Mouse (Mus musculus) CH12F3 (cell line): ENCODE measurements around the gene Cfap61.

ENCODE experiments used
- in situ Hi-C: fragments of 300-500 bp; cut with MboI; formaldehyde crosslinking; loops from 2 replicates; pipeline ENCODE4 v1.14.3; 2020; ENCODE audit warnings: low sequenced_read_pairs

The Cfap61 gene

GRCm38 (mm10) chr2:146130514-146130913, 195.9 kb downstream of the Cfap61 start:
- in situ Hi-C loops = no loop called here

GRCm38 (mm10) chr2:146134275-146134674, 199.7 kb downstream of the Cfap61 start:
- in situ Hi-C loops = no loop called here

- in situ Hi-C loops = no loop called here
These were observed 206.1 kb downstream of the Cfap61 start for GRCm38 (mm10) chr2:146140711-146141110.

GRCm38 (mm10) chr2:146147306-146147705, 212.7 kb downstream of the Cfap61 start:
- in situ Hi-C loops = no loop called here

GRCm38 (mm10) chr2:146147801-146148200, 213.2 kb downstream of the Cfap61 start:
- in situ Hi-C loops = no loop called here

GRCm38 (mm10) chr2:146149206-146149974, 214.8 kb downstream of the Cfap61 start:
- in situ Hi-C loops = no loop called here

- in situ Hi-C loops = no loop called here
These were observed 233.6 kb downstream of the Cfap61 start for GRCm38 (mm10) chr2:146168017-146168803.

GRCm38 (mm10) chr2:146169492-146169891, 234.9 kb downstream of the Cfap61 start:
- in situ Hi-C loops = no loop called here

- in situ Hi-C loops = no loop called here
These were observed 237.5 kb downstream of the Cfap61 start for GRCm38 (mm10) chr2:146172106-146172505.

- in situ Hi-C loops = no loop called here
These were observed 239.6 kb downstream of the Cfap61 start for GRCm38 (mm10) chr2:146174173-146174572.

GRCm38 (mm10) chr2:146178718-146179117, 244.1 kb downstream of the Cfap61 start:
- in situ Hi-C loops = no loop called here

- in situ Hi-C loops = no loop called here
These were observed 249.5 kb downstream of the Cfap61 start for GRCm38 (mm10) chr2:146183830-146184793.

GRCm38 (mm10) chr2:146196126-146196525, 261.5 kb downstream of the Cfap61 start:
- in situ Hi-C loops = no loop called here

- in situ Hi-C loops = no loop called here
These were observed 263.4 kb downstream of the Cfap61 start for GRCm38 (mm10) chr2:146197947-146198346.

GRCm38 (mm10) chr2:146210968-146211367, 276.4 kb downstream of the Cfap61 start:
- in situ Hi-C loops = no loop called here

- in situ Hi-C loops = no loop called here
These were observed 280.1 kb downstream of the Cfap61 start for GRCm38 (mm10) chr2:146214715-146215114.

- in situ Hi-C loops = no loop called here
These were observed 281.8 kb downstream of the Cfap61 start for GRCm38 (mm10) chr2:146216111-146217064.

GRCm38 (mm10) chr2:146217227-146217980, 282.8 kb downstream of the Cfap61 start:
- in situ Hi-C loops = no loop called here

GRCm38 (mm10) chr2:146218161-146218691, 283.6 kb downstream of the Cfap61 start:
- in situ Hi-C loops = no loop called here
